Mouse (Mus musculus) bone marrow macrophage, adult 2 months (primary cell): ENCODE measurements around the gene Prg3. TPM values are rescaled to one million over a fixed set of nuclear protein-coding genes. Genes with fewer than 3 reads are reported as not detected.

Source experiments
- H3K27ac ChIP-seq: 2 replicates; pipeline ENCODE4 v1.5.1; 2012; ENCODE audit warnings: low read depth, low read length; ENCODE audit not compliant: insufficient read depth
- H3K4me1 ChIP-seq: 2 replicates; pipeline ENCODE4 v1.6.1; 2012; ENCODE audit warnings: low read length; ENCODE audit not compliant: control insufficient read depth, insufficient read depth
- H3K4me3 ChIP-seq: 2 replicates; pipeline ENCODE4 v1.5.1; 2012; ENCODE audit warnings: mild to moderate bottlenecking, low read length, moderate library complexity; ENCODE audit not compliant: insufficient read depth
- CTCF ChIP-seq: IDR thresholded peaks from 2 replicates; pipeline ENCODE4 v1.5.1; 2012; ENCODE audit warnings: low read depth, mild to moderate bottlenecking, low read length, moderate library complexity
- POLR2A ChIP-seq: IDR thresholded peaks from 2 replicates; pipeline ENCODE4 v1.6.1; 2012; ENCODE audit warnings: mild to moderate bottlenecking, low read depth, low read length, borderline replicate concordance
- polyA plus RNA-seq: library from polyadenylated mRNA; stranded (reverse); fragments of >200 nt; gene quantifications from 2 replicates; pipeline ENCODE4 v1.2.4, GENCODE M21; 2012; ENCODE audit not compliant: missing spikeins, insufficient read depth, insufficient read length

Gene Prg3
- polyA plus RNA-seq, 1 experiment, result not detected

- Histone ChIP-seq H3K4me1 (no peaks in the 10 kb centered on the region), H3K27ac (no peak overlapping the region), H3K4me3 (no peak overlapping the region)
- TF ChIP-seq POLR2A (no peak), CTCF (no peak)
Measured at GRCm38 (mm10) chr2:85012679-85013078, 24.7 kb downstream of the Prg3 start.

GRCm38 (mm10) chr2:85013826-85014587 lies 26.0 kb downstream of the Prg3 start:
- H3K4me3 ChIP-seq, result no peak overlapping the region
- TF ChIP-seq CTCF (no peak), POLR2A (no peak)
- H3K4me1 ChIP-seq, result no peaks in the 10 kb centered on the region
- no peak overlapping the region for H3K27ac ChIP-seq

GRCm38 (mm10) chr2:85014588-85014982 lies 26.6 kb downstream of the Prg3 start:
- TF ChIP-seq CTCF, result no peak
- Histone ChIP-seq H3K4me1 (no peaks in the 10 kb centered on the region), H3K4me3 (no peak overlapping the region), H3K27ac (no peak overlapping the region)

- Histone ChIP-seq H3K4me3 (no peak overlapping the region), H3K27ac (no peak overlapping the region), H3K4me1 (peaks cover 3% of the 10 kb centered on the region)
- TF ChIP-seq POLR2A, result no peak
- 0 out of 2 replicates have a peak, but pooled peaks have one; percentile 29 for TF ChIP-seq CTCF
Measured at GRCm38 (mm10) chr2:85022043-85022442, 34.0 kb downstream of the Prg3 start.

GRCm38 (mm10) chr2:85026178-85026577 lies 38.2 kb downstream of the Prg3 start:
- Histone ChIP-seq H3K27ac (no peak overlapping the region), H3K4me3 (no peak overlapping the region), H3K4me1 (peaks cover 7% of the 10 kb centered on the region)
- TF ChIP-seq POLR2A, result no peak
- no peak for TF ChIP-seq CTCF

GRCm38 (mm10) chr2:85027281-85027680 lies 39.3 kb downstream of the Prg3 start:
- H3K4me3 ChIP-seq, result no peak overlapping the region
- H3K27ac ChIP-seq, result peak overlapping the region; percentile 6; the same call in 1 of the 2 replicates
- no peak for TF ChIP-seq POLR2A
- no peak for TF ChIP-seq CTCF
- peaks cover 7% of the 10 kb centered on the region for H3K4me1 ChIP-seq

- no peak overlapping the region for H3K27ac ChIP-seq
- H3K4me3 ChIP-seq, result no peak overlapping the region
- TF ChIP-seq CTCF (no peak), POLR2A (no peak)
- peaks cover 7% of the 10 kb centered on the region for H3K4me1 ChIP-seq
Measured at GRCm38 (mm10) chr2:85029897-85030296, 41.9 kb downstream of the Prg3 start.

GRCm38 (mm10) chr2:85030989-85031388 lies 43.0 kb downstream of the Prg3 start:
- H3K27ac ChIP-seq, result no peak overlapping the region
- no peak overlapping the region for H3K4me3 ChIP-seq
- TF ChIP-seq POLR2A (no peak), CTCF (no peak)
- H3K4me1 ChIP-seq, result peaks cover 7% of the 10 kb centered on the region

GRCm38 (mm10) chr2:85033121-85033520 lies 45.1 kb downstream of the Prg3 start:
- H3K4me1 ChIP-seq, result peaks cover 5% of the 10 kb centered on the region
- TF ChIP-seq CTCF, result no peak
- TF ChIP-seq POLR2A, result no peak
- no peak overlapping the region for H3K27ac ChIP-seq
- no peak overlapping the region for H3K4me3 ChIP-seq

- Histone ChIP-seq H3K4me1 (peaks cover 9% of the 10 kb centered on the region), H3K27ac (no peak overlapping the region), H3K4me3 (no peak overlapping the region)
- no peak for TF ChIP-seq CTCF
- TF ChIP-seq POLR2A, result no peak
Measured at GRCm38 (mm10) chr2:85034169-85034568, 46.2 kb downstream of the Prg3 start.
